Mouse (Mus musculus) gastrocnemius, adult 2 months (tissue): ENCODE data around the gene Ms4a2. TPM values are rescaled to one million over a fixed set of nuclear protein-coding genes. Genes with fewer than 3 reads are reported as not detected.

Experiments used
- DNase-seq: peaks from one replicate; pipeline ENCODE4 v3.0.0; 2022
- H3K27ac ChIP-seq: fragments of 200-600 bp; 2 replicates; pipeline ENCODE4 v1.8.1; 2022; ENCODE audit warnings: mild to moderate bottlenecking
- H3K4me3 ChIP-seq: fragments of 200-600 bp; 2 replicates; pipeline ENCODE4 v1.8.1; 2022; ENCODE audit warnings: mild to moderate bottlenecking, moderate library complexity
- CTCF ChIP-seq: fragments of 200-600 bp; IDR thresholded peaks from 2 replicates; pipeline ENCODE4 v1.8.1; 2022; ENCODE audit warnings: antibody characterized with exemption, mild to moderate bottlenecking, moderate library complexity
- intact Hi-C: fragments of 180-260 bp; cut with DNase I; formaldehyde crosslinking; loops from one replicate; pipeline ENCODE4 v1.15.1; 2025
- long read RNA-seq, 2 experiments: library from polyadenylated mRNA; stranded (forward); transcript quantifications; one replicate each; pipeline ENCODE4 v2.0.0; 2021
- total RNA-seq, 2 experiments: library from RNA; stranded (reverse); gene quantifications; 2 replicates each; pipeline ENCODE4 v1.2.3; 2021

Gene Ms4a2
- under 1 TPM in 1 of 2 experiments, not detected in 1; 0.31 TPM for total RNA-seq
- long read RNA-seq, experiment 1 = 0 reads
- long read RNA-seq, experiment 2 = 0 reads

DNA sequence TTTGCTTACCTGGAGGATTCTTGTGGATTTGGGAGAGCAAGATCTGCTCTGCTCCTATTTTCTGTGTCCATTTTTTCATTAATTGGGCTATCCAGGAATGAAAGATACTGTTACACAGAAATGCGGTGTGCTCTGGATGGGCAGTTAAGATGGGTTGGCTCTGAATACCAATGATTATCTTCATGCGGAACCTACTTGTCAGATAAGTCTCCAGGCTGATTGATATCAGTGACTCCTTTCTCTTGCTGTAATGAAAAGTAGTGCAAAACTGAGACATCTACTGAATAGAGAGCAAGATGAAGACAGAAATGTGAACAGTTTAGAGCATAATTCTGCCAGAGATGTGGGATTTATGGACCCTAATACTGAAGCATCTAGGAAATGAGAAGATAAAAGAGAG lies at the start of gene Ms4a2:
Gene Ms4a2 (minus strand): TSS at position 169 of the 400 bp plus-strand sequence.
- Histone ChIP-seq H3K27ac (no peak within 1 kb of the TSS), H3K4me3 (no peak within 1 kb of the TSS)
- intact Hi-C loops = no loop called here
- DNase-seq = no peak
- no peak for TF ChIP-seq CTCF

DNA sequence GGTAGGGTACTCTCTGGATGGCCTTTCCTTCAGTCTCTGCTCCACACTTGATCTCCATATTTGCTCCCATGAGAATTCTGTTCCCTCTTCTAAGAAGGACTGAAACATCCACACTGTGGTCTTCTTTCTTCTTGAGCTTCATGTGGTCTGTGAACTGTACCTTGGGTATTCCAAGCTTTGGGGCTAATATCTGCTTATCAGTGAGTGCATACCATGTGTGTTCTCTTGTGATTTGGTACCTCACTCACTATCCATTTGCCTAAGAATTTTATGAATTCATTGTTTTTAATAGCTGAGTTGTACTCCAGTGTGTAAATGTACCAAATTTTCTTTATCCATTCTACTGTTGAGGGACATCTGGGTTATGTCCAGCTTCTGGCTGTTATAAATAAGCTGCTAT lies 38.0 kb upstream of the Ms4a2 start:
- Histone ChIP-seq H3K27ac (no peak overlapping the region), H3K4me3 (no peak overlapping the region)
- intact Hi-C loops = no loop called here
- TF ChIP-seq CTCF = no peak
- DNase-seq = no peak

DNA sequence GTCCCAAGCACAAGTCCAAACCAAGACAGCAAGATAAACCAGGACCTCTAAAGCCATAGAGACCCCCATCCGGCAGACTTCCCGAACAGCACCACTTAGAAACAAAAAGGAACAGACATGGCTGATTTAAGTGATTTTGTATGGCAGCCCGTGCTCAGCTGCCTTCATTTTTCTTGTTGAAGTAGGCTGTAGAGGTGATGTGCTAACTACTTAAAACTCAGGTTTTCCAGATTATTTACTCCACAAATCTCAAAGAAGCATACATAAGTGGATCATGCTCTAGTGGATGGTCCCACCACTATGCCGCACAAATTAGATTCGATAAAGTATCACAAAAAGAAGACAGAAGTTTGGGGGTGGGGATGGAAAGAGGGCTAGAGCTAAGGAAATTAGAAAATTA lies 36.9 kb upstream of the Ms4a2 start, which contains the start of gene Oosp2:
Gene Oosp2 (minus strand): TSS at position 101 of the 400 bp plus-strand sequence.
- intact Hi-C loops = no loop called here
- DNase-seq = no peak
- TF ChIP-seq CTCF = no peak

DNA sequence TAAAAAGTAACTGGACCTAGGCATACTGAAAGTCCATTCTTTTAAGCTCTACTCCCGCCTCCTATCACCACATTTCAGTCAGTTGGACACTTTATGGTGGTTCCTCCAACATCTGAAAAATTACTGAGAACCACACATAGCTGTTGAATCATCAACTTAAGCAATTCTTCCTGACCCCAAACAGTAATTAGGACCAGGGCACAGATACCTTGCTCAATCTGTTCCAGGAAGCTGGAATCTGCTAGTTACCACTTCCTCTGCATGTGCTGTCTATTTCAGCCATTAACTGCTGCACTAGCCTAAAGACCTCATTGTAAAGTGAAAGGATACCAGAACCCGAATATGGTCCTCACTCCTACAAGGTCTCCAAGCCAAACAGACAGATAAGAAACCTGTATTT lies 35.6 kb upstream of the Ms4a2 start:
- TF ChIP-seq CTCF = no peak
- Histone ChIP-seq H3K4me3 (no peak overlapping the region), H3K27ac (no peak overlapping the region)
- no peak for DNase-seq
- intact Hi-C loops = no loop called here

More for the DNA sequence above, 36.9 kb upstream of the Ms4a2 start, which contains the start of gene Oosp2:
- Histone ChIP-seq H3K27ac (no peak within 1 kb of the TSS), H3K4me3 (no peak within 1 kb of the TSS)

DNA sequence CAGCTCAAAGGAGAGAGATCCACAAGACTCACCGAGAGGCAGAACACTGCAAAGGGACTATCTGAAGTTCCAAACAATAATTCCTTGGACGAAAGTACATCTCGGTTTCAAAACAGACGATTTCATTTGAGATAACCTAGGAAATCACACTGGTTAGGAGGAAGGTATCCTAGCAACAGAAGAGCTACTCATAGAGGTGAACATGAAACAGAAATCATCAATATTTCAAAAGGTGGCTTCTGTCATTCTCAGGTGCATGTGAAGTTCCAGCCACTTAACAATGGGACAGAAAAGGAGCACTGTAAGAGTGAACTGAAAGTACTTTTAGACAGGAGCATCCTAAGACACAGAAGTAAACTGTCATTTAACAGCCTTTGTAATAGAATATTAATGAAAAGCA lies 26.0 kb upstream of the Ms4a2 start:
- no peak for DNase-seq
- H3K27ac ChIP-seq = no peak overlapping the region
- no peak overlapping the region for H3K4me3 ChIP-seq
- intact Hi-C loops = no loop called here
- TF ChIP-seq CTCF = no peak

DNA sequence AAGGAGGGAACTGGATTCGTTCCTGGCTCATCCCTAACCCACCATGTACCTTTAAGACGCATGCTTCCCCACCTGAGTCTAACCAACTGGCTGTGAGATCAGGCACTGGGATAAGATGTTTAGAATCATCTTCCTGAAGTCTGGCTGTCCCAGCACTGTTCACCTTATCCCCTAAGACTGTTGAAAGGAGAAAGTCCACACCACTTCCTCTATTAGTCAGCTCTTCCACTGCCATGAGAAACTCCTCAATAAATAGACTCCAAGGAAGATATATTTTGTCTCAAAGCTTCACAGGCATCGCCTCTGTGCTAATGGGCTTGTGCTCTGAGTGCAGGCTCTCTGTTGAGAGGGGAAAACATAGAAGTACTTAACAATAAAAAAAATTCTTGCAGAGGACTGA lies 22.6 kb upstream of the Ms4a2 start:
- H3K27ac ChIP-seq = no peak overlapping the region
- DNase-seq = no peak
- intact Hi-C loops = no loop called here
- no peak for TF ChIP-seq CTCF
- H3K4me3 ChIP-seq = no peak overlapping the region

DNA sequence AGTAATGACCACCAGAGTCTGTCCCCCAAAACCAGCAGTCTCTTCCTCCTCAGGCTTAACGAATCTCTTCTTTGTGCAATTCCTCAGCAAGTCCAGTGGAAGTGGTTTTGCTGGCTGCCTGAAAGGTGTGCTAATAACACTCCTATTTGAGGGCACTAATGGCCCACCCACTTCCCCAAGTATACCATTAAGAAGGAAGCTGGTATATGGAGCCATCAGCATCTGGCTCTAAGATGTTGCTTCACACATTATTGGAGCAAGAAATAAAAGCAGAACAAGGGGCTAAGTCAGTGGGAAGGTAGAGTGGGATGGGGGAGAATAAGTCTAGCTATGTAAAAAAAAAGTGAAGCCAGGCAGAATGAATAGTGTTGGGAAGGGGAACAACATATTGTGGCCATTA lies 17.2 kb upstream of the Ms4a2 start, which contains the start of gene Ms4a3:
Gene Ms4a3 (minus strand): TSS at position 120 of the 400 bp plus-strand sequence.
- Histone ChIP-seq H3K27ac (no peak within 1 kb of the TSS), H3K4me3 (no peak within 1 kb of the TSS)
- no peak for TF ChIP-seq CTCF
- DNase-seq = no peak
- intact Hi-C loops = no loop called here

DNA sequence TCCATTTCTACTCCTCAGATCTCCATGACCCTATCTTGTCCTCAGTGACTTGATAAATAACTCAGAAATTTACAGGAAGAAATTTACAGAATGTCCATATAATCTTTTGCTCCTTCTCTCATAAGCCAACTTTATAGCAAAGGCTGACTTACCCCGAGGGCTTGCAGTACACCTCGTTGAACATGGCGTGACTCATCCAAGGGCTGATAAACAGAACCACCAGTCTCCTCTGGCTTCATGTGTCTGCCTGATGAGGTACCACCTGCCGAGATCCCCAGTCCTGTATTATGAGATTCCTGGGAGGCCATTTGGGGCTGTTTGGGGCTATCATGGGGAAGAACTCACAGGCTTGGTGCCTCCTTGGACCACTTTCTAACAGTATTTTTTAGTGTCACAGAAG lies 15.5 kb upstream of the Ms4a2 start:
- Histone ChIP-seq H3K27ac (no peak overlapping the region), H3K4me3 (no peak overlapping the region)
- intact Hi-C loops = no loop called here
- TF ChIP-seq CTCF = no peak
- no peak for DNase-seq

DNA sequence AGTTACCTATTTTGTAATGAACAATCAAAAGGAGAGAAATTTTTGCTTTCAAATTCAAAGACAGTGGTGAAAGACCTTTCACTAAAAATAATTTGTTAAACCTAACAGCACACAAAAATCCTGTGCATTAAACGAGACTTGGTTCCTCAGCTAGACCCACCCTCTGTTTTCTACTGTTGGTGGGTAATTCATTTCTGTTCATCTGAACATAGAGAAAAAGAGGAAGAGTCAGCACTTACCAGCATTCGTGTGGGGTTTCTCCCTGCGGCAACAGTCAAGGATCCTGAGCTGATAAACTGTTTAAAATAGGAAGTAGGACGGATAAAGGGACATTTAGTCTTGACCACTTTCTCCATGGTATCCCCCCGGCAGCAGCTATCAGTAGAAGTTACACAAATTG lies 12.1 kb upstream of the Ms4a2 start:
- intact Hi-C loops = no loop called here
- Histone ChIP-seq H3K4me3 (no peak overlapping the region), H3K27ac (no peak overlapping the region)
- no peak for DNase-seq
- no peak for TF ChIP-seq CTCF

DNA sequence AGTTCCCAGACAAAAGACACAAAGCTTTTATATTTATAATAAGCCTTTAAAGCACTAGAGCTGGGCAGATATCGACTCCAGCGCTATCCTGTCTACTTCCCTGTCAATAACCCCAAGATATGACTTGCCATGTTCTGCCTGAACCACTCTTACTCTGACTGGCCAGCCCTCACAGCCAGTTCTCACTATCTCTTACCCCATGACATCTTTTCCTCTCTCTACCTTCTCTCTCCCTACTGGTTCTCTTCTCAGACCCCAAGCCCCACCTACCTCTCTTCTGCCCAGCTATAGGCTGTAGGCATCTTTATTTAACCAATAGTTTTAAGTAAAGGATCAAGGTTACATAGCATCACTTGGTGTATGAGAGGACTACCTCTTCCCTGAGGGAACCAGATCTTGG lies 10.8 kb upstream of the Ms4a2 start:
- H3K27ac ChIP-seq = no peak overlapping the region
- no peak for TF ChIP-seq CTCF
- H3K4me3 ChIP-seq = no peak overlapping the region
- DNase-seq = no peak
- intact Hi-C loops = no loop called here

DNA sequence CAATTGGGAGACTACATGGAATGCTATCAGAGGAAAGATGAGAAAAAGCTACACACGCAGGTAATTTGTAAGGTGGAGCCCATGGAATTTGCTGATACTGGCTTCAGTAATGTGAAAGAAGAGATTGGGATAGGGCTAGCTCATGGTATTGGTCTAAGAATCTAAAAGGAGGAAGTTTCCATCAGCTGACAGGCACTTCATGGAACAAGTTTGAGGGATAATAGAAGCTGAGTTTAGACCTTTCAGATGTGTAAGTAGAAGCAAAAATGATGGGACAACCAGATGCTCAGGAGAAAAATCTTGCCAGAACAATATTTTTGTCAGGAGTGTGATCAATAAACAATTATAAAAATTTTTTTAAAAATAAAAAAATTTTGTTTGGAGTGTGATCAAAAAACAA lies 10.2 kb upstream of the Ms4a2 start:
- no peak overlapping the region for H3K4me3 ChIP-seq
- DNase-seq = no peak
- H3K27ac ChIP-seq = no peak overlapping the region
- no peak for TF ChIP-seq CTCF
- intact Hi-C loops = no loop called here

DNA sequence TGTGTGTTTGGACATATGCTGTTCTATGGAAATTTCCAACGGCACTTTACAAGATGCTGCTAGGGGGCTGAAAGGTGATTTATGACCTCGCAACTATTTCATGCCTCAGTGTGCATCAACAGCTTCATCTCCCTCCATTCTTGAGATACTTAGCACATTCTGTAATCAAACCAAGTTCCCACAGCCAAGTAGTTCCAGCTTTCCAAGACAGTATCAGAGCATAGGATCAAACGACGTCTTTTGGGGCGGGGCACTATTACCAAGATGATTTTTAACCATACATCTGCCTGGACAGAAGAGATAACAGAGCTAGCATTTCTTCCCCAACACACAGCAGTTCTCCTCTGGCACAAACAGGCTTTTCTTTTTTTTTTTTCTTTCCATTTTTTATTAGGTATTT lies 1.7 kb upstream of the Ms4a2 start:
- intact Hi-C loops = no loop called here
- Histone ChIP-seq H3K27ac (no peak overlapping the region), H3K4me3 (no peak overlapping the region)
- TF ChIP-seq CTCF = no peak
- DNase-seq = no peak

DNA sequence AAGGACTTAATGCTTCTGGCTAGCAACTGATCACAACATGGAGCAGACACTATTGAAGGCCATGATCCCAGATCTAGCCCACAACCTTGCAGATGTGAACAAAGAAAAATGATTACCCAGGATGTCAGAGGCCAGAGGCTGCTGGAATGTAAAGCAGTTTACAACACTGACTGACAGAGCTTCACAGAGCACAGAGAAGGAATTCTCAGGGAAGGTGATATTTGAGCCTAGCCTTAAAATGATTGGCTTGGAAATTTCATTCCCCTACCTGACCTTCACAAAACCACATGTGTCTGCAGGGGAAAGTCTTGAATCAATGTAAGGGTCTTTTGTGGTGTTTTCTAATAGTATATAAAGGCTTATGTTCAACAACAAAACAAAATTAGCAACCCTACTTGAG lies 1.3 kb upstream of the Ms4a2 start:
- TF ChIP-seq CTCF = no peak
- H3K27ac ChIP-seq = no peak overlapping the region
- intact Hi-C loops = no loop called here

DNA sequence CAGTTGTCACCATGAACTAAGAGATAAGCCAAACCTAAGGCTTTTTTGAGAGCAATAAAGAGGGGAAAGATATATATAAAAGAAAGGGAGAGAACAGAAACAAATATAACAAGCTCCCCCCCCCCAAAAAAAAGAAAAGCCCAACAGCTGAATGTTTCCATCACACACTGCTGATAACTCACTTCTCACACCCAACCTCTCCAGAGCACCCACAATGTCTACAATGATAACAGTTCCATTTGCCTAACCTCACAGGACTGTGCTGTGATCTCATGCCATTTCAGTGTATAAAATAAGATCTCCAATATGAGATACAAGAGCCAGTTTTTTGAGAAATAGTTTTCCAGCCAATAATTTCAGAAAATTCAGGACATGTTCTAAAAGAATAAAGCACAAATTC lies 5.5 kb downstream of the Ms4a2 start:
- H3K27ac ChIP-seq = no peak overlapping the region
- no peak for DNase-seq
- intact Hi-C loops = no loop called here
- TF ChIP-seq CTCF = no peak
- H3K4me3 ChIP-seq = no peak overlapping the region

More for the DNA sequence above, 1.3 kb upstream of the Ms4a2 start:
- H3K4me3 ChIP-seq = no peak overlapping the region
- DNase-seq = no peak
